Mouse (Mus musculus): ENCODE measurements around the gene Fbl.
"Not testable (repeated sequence)": the region's sequence is repeated elsewhere in the genome, so short reads cannot be mapped to it uniquely, and the experiment has no call there.

The Fbl gene

GRCm38 (mm10) chr7:28169489-28170422 lies at the start of gene Fbl:
TSS of gene Fbl (plus strand) at chr7:28169710.
- DNase-seq (ENCODE audit: low read depth, low spot score), result peak; percentile 84

GRCm38 (mm10) chr7:28129166-28129565 lies 40.3 kb upstream of the Fbl start, which contains the start of gene 9530053A07Rik:
TSS of gene 9530053A07Rik (plus strand) at chr7:28129466.
- no peak for DNase-seq (ENCODE audit: low read depth, low spot score)

GRCm38 (mm10) chr7:28137613-28138012 lies 31.9 kb upstream of the Fbl start:
- no peak for DNase-seq (ENCODE audit: low read depth, low spot score)

- DNase-seq (ENCODE audit: low read depth, low spot score), result no peak
Measured at GRCm38 (mm10) chr7:28148263-28148662, 21.2 kb upstream of the Fbl start.

- DNase-seq (ENCODE audit: low read depth, low spot score), result no peak
Measured at GRCm38 (mm10) chr7:28149841-28150240, 19.7 kb upstream of the Fbl start.

GRCm38 (mm10) chr7:28151584-28152221 lies 17.8 kb upstream of the Fbl start:
- no peak for DNase-seq (ENCODE audit: low read depth, low spot score)

- not testable (repeated sequence) for DNase-seq (ENCODE audit: low read depth, low spot score)
Measured at GRCm38 (mm10) chr7:28153595-28153994, 15.9 kb upstream of the Fbl start.

- no peak for DNase-seq (ENCODE audit: low read depth, low spot score)
Measured at GRCm38 (mm10) chr7:28159292-28159691, 10.2 kb upstream of the Fbl start.

- no peak for DNase-seq (ENCODE audit: low read depth, low spot score)
Measured at GRCm38 (mm10) chr7:28159893-28160292, 9.6 kb upstream of the Fbl start.

- DNase-seq (ENCODE audit: low read depth, low spot score), result no peak
Measured at GRCm38 (mm10) chr7:28161163-28161749, 8.3 kb upstream of the Fbl start.

- DNase-seq (ENCODE audit: low read depth, low spot score), result no peak
Measured at GRCm38 (mm10) chr7:28165406-28165805, 4.1 kb upstream of the Fbl start.

GRCm38 (mm10) chr7:28168320-28169115 lies 992 bp upstream of the Fbl start:
- DNase-seq (ENCODE audit: low read depth, low spot score), result no peak

GRCm38 (mm10) chr7:28175358-28175757 lies 5.8 kb downstream of the Fbl start:
- DNase-seq (ENCODE audit: low read depth, low spot score), result no peak

- peak; percentile 97 for DNase-seq (ENCODE audit: low read depth, low spot score)
Measured at GRCm38 (mm10) chr7:28179228-28179627, 9.7 kb downstream of the Fbl start, which contains the start of gene Dyrk1b. TSS of gene Dyrk1b (plus strand) at chr7:28179469.

GRCm38 (mm10) chr7:28179741-28180377 lies 10.3 kb downstream of the Fbl start:
- peak; percentile 92 for DNase-seq (ENCODE audit: low read depth, low spot score)

- no peak for DNase-seq (ENCODE audit: low read depth, low spot score)
Measured at GRCm38 (mm10) chr7:28180890-28181289, 11.4 kb downstream of the Fbl start.

- no peak for DNase-seq (ENCODE audit: low read depth, low spot score)
Measured at GRCm38 (mm10) chr7:28181376-28181775, 11.9 kb downstream of the Fbl start.

- no peak for DNase-seq (ENCODE audit: low read depth, low spot score)
Measured at GRCm38 (mm10) chr7:28182320-28182719, 12.8 kb downstream of the Fbl start.

GRCm38 (mm10) chr7:28185884-28186283 lies 16.4 kb downstream of the Fbl start:
- no peak for DNase-seq (ENCODE audit: low read depth, low spot score)

GRCm38 (mm10) chr7:28186631-28187030 lies 17.1 kb downstream of the Fbl start:
- no peak for DNase-seq (ENCODE audit: low read depth, low spot score)

GRCm38 (mm10) chr7:28191489-28191888 lies 22.0 kb downstream of the Fbl start:
- DNase-seq (ENCODE audit: low read depth, low spot score), result no peak

Measured in telencephalon, adult 2 months (tissue).